Mouse (Mus musculus) cerebellum, postnatal 36 days (tissue): ENCODE data around the gene Pitpnm1.

Source experiments
- DNase-seq, 2 experiments: peaks; one replicate each; pipeline ENCODE4 v3.0.0; 2021 to 2022; ENCODE audit warnings: mixed read lengths in 2 of 2

The Pitpnm1 gene

DNA sequence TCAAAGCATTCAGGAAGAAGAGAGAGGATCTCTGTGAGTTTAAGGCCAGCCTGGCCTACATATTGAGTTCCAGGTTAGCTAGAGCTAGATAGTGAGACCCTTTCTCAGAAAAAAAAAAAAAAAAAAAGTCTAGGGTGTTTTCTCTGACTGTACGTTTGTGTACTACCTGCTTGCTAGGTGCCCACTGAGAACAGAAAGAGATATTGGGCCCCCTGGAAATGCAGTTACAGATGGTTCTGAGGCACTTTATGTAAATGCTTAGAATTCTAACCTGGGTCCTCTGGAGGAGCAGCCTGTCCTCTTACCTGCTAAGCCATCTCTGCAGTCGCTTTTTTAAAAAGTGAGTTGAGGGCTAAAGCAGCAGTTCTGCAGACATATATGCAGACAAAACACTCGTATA lies 4.0 kb upstream of the Pitpnm1 start:
- DNase-seq = no peak

DNA sequence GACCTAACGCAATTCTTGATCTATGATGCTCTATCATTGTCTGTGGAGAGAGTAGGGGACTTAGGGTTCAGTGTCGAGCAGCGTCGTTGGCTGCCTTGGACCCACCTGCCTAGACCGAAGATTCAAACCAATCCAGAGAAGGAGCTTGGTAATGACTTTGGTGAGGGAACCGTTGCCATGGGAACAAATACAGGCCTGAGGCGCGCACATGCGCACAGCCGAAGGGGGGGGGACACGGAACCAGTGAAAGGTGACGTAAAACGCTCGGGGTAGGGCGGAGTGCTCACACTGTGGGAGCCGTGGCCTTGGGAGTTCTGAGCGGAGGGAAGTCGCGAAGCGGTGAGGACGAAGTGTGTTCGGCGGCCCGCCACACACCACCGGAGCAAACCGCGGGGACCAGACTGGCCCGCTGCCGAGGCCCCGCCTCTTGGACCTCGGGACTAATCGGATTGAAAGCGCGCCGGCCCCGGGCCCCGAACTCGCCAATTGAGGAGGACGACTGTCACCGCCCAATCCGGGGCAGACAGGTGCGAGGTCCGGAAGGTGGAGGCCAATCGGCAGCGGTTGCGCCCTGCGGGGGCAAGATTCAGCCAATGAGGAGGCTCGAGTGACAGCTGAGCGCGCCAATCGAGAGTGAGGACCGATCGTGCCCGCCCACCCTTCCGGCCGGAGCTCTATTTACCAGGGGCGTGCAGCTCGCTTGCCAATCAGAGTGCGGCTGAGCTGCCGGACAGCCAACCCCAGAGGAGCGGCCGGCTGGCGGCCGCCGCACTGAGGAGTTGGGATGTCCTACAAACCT lies 3.0 kb upstream of the Pitpnm1 start, which contains the start of gene Cdk2ap2:
Gene Cdk2ap2 (plus strand): TSS at position 541 of the 799 bp plus-strand sequence.
- DNase-seq = peak; percentile 100

DNA sequence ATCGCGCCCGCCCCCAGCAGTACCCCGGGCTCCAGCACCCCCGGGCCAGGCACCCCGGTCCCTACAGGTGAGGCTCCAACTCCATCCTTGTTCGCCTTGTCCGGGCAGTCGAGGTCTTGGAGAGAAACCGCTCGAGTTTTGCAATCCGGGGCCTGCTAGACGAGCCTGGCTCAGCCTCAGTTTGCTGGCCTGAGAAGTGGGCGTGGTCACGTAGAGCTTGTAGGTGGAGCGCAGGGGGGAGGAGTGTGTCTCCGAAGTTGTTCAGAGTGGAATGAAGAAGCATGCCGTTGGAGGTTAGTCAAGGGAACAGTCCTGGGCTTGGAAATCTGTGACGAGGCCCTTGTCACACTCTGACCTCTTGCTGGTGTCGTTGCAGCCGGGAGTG lies 2.4 kb upstream of the Pitpnm1 start:
- no peak for DNase-seq

DNA sequence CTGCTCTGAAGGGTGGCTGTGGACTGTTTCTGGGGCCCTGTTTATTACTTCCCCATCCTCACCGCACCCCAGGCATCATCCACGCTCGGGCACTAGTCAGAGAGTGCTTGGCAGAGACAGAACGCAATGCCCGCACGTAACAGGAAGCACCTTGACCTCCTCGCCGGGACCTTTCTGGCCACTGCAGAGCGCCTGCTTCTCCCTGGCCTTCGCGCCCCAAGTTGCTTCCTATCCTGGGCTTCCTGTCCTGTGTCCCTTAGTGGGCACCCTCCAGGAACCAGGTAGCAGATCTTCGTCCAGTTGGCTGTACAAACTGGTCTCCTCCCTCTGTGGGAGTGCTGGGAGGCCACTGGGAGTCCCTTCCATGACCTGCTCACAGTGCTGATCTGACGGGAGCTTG lies 1.4 kb upstream of the Pitpnm1 start:
- DNase-seq = no peak

DNA sequence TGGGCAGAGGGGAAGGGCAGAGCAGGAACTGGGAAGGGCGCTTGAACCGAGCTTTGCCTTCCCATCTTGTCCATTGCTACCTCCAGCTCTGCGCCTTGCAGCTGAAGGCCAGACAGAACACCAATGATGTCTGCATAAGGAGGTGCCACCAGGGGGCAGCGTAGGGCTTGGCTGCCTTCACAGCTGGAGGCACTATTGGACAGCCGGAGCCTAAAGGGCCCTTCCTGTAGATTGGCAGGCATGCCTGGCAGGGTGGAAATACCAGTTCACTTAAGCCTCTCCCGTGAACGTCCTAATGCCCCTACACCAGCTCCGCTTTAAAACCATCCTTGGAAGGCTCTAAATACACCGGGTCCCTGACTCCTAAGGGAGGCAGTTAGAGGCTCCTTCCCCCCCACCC lies 742 bp upstream of the Pitpnm1 start:
- peak; percentile 93 to 96 for DNase-seq

DNA sequence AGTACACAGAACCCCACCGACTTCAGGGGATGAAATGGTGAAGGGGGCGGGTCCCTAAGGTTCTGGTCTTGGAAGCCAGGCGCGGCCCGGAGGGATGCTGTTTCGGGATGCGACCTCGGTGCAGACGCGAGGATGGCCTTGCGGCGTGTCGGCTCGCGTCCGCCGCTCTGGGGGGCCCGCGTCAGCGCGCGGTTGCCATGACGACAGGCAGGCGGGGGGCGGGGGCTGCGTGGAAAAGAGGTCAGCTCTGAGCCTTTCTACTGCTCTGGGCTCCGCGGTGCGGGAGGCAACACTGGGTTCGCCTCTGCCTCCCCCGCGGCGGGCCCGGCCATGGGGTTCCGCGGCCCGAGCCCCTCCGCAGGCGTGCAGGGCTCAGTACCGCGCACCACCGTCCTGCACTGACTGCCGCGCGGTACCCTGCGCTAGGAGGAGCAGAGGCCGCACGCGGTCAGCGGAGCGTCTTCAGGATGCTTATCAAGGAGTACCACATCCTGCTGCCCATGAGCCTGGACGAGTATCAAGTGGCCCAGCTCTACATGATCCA lies 992 bp downstream of the Pitpnm1 start:
- peak; percentile 81 to 84 for DNase-seq

DNA sequence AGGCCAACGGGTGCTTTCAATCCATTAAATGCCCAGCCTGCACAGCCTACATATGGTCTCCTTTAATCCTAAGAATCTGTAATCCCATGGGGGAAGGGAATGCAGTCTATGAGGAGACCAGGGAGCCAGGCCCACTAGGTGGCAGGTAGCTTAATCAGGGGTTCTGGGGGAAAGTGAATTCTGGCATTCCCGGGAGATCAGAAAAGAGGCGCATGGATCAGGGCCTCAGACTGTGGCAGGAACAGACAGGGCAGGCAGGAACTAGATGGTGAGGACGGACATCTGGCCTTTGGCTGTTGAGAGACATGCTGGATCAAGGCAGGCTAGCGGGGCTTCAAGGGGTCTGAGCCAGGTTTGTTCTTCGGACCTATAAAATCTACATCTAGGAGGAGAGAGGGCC lies 1.7 kb downstream of the Pitpnm1 start:
- DNase-seq = no peak

DNA sequence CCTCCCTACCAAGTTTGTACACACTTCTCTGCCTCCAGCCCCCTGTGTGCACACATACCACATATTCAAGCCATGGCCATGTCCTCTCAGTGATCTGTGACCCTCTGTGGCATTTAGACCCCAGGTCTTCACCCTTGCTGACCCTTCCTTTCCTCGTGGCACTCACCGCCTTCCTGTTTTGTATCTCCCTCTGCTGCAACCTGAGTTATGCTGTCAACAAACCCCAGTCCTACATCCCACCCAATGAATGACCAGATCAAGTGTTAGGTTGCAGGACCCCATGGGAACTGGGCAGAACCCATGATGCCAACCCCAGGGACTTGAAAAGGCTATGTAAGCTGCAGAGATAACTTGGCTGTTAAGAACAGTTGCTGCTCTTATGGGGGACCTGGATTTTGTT lies 2.3 kb downstream of the Pitpnm1 start:
- DNase-seq = no peak

DNA sequence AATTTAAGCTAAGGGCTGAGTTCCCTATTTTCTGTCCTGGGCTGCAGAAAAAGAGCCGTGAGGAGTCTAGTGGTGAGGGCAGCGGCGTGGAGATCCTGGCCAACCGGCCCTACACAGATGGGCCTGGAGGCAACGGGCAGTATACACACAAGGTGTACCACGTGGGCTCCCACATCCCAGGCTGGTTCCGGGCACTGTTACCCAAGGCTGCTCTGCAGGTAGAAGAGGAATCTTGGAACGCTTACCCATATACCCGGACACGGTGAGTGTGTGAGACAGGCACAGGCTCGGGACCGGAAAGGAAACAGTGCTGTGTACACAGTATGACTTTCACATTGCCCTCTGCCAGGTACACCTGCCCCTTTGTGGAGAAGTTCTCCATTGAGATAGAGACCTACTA lies 2.8 kb downstream of the Pitpnm1 start:
- peak; percentile 74 to 75 for DNase-seq

DNA sequence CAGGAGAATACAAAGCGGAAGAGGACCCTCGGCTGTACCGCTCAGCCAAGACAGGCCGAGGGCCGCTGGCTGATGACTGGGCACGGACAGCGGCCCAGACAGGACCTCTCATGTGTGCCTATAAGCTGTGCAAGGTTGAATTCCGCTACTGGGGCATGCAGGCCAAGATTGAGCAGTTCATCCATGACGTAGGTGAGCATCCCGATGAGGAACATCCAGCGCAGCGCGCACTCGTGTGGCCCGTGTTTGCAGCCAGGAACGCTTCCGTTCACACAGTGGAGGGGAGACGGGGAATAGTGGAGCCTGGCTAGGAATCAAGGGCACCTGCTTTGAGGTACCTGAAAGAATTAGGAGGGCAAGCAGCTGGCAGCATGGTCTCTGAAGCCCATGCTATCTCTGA lies 3.5 kb downstream of the Pitpnm1 start:
- no peak for DNase-seq

DNA sequence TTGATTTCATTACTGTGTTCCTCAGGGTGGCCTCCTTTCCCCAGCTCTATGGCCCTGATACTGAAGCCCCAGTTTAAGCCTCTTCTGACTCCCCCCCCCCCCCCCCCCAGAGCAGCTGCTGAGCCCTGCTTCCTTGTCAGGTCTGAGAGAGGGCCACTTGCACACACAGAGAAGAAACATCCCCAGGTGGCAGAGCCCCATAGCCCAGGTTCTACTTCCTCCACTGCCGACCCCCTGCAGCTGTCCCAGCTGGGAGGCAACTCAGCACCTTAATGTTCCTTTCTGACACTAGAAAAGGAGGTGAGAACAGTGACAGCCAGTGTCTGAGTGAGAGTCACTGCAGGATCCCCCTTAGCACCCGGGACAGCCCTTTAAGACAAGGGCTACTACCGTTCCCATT lies 4.0 kb downstream of the Pitpnm1 start:
- DNase-seq = no peak

DNA sequence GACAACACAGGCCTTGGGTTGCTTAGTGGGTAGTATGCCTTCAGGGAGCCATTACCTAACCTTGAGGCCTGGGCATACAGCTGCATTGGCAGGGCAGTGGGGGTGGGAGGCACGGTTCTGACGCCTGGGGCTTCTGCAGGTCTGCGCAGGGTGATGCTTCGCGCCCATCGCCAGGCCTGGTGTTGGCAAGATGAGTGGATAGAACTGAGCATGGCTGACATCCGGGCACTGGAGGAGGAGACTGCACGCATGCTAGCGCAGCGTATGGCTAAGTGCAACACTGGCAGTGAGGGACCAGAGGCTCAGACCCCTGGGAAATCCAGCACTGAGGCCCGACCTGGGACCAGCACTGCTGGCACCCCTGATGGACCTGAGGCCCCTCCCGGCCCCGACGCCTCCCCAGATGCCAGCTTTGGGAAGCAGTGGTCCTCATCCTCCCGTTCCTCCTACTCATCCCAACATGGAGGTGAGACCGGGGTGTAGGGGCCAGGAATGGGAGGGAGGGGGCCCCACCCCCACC lies 4.9 kb downstream of the Pitpnm1 start:
- DNase-seq = no peak

DNA sequence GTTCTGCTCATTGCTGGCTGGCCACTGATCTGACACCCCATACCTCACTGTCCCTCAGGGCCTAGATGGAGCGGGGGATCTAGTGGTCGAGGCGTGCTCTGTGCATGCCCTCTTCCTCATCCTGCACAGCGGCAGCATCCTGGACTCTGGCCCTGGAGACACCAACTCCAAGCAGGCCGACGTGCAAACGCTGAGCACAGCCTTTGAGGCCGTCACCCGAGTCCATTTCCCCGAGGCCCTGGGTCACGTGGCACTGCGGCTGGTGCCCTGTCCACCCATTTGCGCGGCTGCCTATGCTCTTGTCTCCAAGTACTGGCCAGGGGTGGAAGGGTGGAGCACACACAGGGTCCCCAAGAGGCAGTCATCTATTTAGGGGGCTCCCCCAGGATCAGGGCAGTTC lies 6.9 kb downstream of the Pitpnm1 start:
- DNase-seq = no peak

DNA sequence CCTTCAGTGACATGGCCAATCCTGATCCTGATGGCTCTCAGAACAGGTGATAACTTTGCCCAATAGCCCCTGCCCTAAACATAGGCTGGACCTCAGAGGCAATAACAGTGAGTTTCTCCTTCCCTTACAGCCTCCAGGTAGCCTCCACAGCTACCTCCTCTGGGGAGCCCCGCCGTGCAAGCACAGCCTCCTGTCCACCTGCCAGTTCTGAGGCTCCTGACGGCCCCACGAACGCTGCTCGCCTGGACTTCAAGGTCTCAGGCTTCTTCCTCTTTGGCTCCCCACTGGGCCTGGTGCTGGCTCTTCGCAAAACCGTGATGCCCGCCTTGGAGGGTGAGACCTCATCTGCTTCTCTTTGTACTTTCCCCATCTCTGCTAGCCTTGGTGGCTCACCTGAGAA lies 8.7 kb downstream of the Pitpnm1 start:
- DNase-seq = no peak

DNA sequence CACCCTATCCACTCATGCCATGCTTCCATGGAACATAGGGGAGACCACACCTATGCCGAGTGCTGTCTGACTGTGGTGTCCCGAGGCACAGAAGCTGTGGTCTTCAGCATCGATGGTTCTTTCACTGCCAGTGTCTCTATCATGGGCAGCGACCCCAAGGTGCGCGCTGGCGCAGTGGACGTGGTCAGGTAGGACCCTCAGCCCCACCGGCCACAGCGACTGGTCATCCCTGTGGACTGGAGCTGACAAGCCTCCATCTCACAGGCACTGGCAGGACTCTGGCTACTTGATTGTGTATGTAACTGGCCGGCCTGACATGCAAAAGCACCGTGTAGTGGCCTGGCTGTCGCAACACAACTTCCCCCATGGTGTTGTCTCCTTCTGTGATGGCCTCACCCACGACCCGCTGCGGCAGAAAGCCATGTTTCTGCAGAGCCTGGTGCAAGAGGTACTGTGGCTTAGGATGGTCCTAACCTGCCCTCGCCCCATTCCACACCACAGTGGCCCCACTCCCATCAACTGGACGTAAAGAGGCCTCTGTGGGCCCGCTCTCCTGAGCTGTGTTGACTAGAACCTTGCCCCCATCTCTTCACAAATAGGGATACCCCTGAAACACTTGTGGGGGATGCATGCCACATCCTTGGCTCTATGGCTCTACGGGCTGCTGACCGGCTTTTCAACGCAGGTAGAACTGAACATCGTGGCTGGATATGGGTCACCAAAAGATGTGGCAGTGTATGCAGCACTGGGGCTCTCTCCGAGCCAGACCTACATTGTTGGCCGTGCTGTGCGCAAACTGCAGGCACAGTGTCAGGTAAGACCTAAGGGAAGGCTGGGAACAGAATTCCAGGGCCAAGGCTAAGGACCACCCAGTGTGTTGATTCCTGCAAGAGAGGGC lies 12.5 kb downstream of the Pitpnm1 start:
- DNase-seq = no peak

DNA sequence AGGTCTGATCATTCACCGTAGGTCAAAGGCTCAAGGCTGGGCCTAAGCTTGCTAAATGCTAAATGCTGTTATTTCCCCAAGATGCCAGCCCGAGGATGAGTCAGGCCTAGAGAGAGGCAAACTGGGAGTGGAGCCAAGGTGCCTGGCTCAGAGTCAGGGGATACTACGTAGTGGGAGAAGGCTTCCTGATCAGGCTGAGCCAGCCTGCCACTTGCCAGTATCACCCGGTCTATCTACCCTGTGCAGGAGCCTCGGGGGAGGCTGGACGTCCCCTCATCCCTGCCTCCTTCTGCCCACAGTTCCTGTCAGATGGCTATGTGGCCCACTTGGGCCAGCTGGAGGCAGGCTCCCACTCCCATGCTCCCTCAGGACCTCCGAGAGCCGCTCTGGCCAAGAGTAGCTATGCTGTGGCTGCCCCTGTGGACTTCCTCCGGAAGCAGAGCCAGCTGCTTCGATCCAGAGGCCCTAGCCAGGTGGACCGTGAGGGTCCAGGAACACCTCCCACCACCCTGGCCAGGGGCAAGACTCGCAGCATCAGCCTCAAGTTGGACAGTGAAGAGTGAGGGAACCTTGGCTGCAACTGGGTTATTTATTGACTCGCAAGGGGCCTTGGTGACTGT lies 13.5 kb downstream of the Pitpnm1 start:
- peak; percentile 98 for DNase-seq

DNA sequence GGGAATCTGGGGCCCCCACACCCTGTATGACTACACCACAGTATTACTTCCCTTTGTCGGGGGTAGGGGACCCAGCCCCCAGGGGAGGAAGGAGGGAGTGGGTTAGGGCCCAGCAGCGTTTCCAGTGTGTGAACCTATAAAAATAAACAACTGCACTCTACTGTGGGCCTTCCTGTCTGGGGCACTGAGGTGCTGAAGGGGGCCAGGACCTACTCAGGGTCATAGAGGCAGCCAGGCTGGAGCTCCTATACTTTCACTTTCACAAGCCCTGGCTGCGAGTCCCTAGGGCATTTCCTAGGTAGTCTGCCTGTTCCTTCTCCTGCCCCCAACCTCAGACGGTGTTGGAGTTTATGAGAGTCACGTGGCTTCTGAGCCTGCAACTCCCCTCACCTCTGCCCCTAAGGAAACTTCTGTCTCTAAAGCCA lies 14.0 kb downstream of the Pitpnm1 start:
- DNase-seq = peak in 1 of 2 experiments; percentile 18

DNA sequence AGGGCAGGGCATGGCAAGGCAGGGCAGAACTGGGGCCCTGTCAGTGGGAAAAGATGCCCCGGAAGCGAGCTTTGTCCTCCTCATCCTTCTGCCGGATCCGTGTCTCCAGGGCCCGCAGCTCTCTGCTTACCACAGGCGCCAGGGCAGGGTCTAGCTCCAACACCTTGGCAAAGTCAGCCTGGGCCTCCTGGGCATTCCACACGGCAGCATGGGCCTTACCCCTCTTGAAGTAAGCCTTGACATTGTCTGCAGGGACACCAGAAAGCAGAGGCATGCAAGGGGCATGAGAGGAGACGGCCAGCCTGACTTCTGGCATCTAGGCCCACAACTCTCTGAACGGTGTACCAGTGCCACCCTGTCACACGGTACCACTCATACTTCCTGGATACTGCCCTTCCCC lies 14.8 kb downstream of the Pitpnm1 start:
- no peak for DNase-seq

DNA sequence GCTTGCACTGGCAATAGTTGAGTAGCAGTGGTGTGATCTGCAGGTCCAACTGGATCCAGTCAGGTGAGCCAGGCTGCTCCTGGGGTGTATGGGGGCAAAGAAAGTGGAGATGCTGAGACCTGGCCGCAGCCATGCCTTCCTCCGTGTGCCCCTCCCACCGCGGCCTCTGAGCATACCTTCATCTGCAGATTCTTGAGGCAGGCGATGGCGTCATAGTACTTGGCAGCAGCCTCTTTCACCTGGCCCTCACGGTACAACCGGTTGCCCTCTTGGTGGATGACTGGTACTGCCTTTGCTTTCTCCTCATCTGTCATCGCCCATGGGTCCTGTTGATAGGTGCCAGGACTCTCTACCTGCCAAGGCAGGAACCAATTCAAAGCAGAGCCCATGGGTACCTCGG lies 15.3 kb downstream of the Pitpnm1 start:
- no peak for DNase-seq

DNA sequence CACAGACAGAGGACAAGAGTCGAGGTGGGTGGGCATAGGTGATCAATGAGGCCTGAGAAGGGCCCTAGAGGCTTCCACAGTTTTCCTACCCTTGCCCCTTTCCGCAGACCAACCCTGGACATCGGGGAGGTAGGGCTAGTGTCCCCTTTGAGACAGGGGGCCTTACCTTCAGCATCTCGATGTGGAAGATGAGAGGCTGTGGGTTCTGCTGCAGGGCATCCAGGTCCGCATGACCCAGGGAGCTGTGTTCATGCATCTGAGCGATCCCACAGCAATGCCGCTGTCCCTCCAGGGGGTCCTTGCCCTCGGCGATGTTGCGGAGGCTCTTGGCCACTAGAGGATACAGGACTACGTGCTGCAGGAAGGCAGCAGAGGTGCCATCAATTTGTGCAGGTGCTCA lies 16.0 kb downstream of the Pitpnm1 start:
- DNase-seq = no peak

DNA sequence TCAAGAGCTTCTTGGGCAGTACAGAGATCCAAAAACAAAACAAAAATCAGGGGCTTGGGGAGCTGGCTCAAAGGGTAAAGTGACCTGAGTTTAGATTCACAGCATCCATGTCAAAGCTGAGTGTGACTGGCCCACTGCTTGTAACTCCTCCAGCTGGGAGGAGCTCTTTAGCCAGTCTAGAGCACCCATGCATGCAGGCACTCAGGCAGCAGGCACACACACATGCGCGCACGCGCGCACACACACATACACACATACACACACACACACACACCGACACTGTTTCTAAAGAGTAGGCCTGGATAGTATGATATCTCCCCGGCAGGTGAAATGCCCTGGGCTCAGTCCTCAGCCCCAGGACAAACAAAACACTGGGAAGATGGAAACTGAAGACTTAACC lies 17.2 kb downstream of the Pitpnm1 start:
- no peak for DNase-seq

DNA sequence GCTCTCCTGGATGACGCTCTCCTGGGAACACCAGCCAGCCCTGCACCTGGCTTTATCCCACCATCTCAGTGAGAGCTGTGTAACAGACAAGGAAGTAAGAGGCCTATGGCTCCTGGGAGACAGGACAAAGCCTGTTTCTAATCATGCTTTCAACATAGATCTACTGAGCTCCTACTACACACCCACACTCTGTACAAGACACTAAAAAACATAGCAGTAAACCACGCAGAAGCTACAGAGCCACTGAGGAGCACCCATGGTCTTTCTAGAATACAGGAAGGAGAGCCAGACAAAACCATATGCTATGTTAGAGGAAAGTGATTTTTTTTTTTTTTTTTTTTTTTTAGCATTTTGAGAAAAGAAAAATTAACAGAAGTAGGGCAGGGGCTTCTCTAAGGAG lies 18.6 kb downstream of the Pitpnm1 start:
- DNase-seq = no peak
